Mouse (Mus musculus) ES-CJ7 (cell line): ENCODE data around the gene Skint9.
"Not testable (repeated sequence)": the region's sequence is repeated elsewhere in the genome, so short reads cannot be mapped to it uniquely, and the experiment has no call there.

Experiments used
- DNase-seq: peaks from one replicate; pipeline ENCODE4 v3.0.0; 2011; ENCODE audit warnings: low read depth, low spot score

The Skint9 gene

DNA sequence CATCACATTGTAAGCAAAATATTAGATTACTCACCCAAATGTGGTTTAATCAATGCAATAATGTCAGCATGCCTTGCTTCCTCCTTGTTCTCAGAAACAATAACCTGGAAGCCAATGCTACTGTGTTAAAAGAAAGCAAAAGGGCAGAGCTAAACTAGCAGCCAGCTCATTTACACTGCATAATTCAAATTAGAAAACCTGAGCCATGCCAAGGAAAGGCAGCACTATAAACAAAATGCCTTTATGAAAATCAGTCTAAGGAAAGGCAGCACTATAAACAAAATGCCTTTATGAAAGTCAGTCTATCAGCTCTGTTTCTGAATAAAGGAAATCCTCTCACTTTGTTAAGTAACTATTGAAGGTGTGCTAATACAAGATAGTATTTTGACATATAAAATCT, at the start of gene Skint9:
Skint9 (minus strand) TSS at position 101 of the 400 bp plus-strand sequence.
- no peak for DNase-seq

DNA sequence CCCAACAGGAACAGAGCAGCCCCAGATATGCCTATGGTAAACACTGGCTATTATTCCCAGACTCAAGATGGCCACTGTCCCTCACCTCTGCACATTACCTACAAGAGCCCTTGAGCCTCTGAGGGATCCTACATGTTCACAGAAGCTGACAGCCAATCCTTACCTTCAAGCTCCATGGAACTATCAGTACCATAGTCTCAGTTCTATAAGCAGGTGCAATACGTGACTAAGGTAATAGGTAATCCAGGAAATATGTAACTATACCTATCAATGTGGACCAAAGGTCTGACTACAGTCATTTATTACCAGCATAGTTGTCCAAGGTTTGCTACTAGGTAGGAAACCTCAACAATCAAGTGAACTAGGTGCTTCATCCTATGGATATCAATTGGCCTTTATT, 1.1 kb downstream of the Skint9 start:
- no peak for DNase-seq

GRCm38 (mm10) chr4:112432223-112432622, 1.6 kb downstream of the Skint9 start:
- no peak for DNase-seq

DNA sequence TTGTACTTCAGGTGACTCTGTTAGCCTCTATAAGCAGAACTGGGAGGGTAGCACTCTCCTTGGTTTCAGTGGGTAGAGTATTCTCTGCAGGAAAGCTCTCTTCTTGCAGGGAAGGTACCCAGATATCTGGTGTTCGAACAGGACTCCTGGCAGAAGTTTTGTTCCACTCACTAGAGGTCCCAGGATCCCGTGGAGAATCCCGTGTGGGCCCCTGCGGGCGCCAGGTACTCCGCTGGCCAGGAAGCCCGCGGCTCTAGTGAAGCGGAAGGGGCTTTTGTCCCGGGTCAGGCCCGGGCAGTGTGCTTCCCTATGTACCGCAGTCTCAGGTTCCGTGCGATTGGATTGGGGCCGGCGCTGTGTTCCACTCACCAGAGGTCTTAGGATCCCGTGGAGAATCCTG, 84.7 kb downstream of the Skint9 start:
- not testable (repeated sequence) for DNase-seq
